Mouse (Mus musculus): ENCODE measurements around the gene Prpf6.

The Prpf6 gene

DNA sequence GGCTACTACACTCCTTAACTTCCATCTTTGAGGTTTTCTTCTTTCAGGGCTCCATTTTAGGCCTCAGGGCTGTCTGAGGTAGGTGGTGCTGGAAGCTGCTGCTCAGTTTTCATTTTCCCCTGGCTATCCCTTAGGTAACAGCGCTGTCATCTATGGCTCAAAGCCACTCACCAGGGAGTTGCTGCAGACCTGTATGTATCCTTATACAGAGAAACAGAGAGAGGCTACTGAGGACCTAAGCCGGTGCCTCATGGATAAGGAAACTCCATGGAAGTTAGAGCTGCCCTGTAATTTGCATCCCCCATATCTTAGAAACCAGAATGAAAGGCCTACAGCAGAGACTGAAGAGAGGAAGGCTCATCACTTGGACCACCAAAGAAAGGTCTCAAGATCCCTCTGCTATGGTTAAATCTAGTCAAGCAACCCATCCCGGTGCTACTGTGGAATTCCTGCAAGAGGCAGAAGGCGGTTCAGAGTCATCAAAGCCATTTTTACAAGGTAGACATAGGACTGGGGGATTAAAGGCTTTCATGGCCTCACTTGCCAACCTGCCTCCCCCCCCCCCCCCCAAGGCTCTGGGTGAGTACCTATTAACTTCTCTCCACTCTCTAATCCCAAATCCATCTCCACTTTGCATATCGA is 11.4 kb upstream of the Prpf6 start:
- no peak for DNase-seq

DNA sequence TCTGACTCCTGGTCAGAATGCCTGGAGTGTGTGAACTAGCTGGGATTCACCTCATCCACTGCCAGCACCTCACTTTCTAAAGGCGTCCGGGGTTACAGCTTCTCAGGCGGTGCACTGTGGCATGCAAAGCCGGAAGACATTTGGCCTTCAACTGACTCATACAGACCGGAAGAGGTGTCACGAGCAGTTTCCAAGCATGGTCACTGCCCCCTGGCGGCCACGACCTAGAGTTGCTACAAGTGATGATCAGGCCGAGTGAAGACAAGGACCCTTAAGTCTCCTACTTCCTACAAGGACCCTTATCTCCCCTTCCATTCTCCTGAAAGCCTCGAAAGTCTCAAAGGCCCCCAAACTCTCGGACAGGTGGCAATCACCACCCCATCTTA is 10.7 kb upstream of the Prpf6 start:
- peak; percentile 91 for DNase-seq

DNA sequence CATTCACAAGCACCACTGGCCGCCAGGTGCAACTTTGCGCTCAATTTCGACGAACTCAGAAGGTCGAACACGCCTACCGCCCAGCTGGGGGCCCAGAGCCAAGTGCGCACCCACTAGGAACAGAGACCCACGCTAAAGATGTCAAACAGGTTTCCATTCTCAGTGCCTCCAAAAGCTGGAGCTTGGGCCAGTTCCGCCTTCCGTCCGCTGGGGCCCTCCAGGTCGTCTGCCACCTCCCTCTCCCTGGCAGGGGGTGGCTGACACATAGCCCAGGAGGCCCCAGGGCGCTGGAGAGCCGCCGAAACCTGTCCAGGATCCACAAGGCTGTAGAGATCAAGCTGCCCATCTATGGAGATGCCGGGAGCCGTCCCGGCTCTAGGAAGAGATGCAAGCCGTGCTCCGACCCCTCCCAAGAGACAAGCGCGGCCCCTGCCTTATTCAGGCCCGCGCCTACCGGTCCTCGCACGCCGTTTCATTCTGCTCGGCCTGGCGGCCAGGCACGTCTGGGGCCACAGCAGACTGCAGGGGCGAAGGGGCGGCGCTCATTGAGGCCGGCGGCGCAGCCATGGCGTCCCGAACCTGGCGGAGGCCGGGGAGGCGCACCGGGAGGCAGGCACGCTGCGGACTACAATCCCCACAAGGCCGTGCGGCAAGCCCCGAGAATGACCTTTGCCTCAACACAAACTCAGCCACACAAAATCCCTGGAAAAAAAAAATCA is 10.1 kb upstream of the Prpf6 start:
- peak; percentile 90 for DNase-seq

DNA sequence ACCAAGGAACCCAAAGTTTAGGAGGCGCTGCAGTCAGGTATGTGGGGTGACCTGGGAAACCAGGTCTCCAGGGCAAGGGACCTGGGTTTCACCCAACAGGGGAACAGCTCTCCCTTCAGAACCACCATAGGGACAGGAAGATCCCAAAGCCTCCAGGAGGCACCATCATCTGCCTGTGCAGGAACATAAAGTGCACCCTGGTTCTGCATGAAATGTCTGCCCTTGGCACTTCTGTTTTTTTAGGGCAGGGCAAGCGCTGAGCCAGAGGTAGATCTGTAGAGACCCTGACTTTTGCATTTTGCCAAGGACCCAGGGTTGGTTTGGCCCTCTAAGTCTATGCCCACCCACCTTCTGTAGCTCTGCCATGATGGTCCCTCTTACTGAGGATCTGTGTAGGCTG is 9.3 kb upstream of the Prpf6 start:
- no peak for DNase-seq

DNA sequence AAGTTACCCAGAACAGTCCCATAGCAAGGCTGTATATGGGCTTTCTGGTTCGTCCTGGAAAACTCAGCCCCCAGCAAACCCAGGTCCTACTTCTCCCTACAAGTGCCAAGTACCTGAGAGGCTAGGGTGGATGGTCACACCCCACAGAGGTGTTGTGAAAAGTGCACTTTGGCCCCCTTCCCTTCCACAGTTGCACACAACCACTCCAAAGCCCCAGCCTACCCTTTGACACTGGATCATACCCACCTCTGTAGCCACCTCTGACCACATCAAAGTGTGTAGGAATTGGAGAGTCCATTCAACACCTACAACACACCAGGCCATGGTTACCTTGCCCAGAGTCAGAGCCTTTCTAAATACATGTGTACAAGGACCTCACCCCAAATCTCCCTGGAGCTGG is 8.7 kb upstream of the Prpf6 start:
- no peak for DNase-seq

DNA sequence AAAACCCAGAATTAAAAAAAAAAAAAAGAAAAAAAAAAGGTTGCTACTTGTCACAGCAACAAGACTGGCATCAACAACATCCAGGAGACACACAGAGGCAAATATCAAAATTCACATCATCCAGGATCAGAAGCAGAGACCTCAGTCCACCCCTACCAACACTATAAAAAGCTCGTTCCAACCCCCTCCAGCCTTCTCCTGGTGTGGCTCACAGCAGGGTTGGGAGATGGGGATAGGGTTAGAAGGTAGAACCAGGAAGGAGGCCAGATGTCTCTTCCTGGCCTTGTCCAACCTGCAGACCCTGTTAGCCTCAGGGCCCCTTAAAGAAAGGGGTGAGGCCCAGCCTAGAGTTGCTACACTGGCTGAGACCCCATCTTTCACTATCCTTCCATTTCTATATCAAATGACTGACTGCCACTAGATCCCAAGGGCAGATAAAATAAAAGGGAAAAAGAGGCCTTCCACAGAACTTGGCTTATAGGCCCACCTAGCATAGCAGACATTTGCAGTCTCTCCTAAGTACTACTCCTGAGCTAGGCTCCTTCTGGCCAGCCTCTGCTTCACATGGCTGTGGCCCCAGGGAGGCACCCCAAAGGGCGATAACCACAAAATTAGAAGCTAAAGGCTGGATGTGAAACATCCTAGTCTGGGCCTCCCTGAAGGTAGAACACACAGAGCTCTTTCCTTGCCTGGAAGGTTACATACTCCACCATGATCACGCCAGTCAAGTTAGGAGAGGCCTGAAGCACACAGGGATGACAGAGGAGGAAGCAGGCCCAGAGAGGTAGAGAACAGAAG is 8.0 kb upstream of the Prpf6 start:
- no peak for DNase-seq

DNA sequence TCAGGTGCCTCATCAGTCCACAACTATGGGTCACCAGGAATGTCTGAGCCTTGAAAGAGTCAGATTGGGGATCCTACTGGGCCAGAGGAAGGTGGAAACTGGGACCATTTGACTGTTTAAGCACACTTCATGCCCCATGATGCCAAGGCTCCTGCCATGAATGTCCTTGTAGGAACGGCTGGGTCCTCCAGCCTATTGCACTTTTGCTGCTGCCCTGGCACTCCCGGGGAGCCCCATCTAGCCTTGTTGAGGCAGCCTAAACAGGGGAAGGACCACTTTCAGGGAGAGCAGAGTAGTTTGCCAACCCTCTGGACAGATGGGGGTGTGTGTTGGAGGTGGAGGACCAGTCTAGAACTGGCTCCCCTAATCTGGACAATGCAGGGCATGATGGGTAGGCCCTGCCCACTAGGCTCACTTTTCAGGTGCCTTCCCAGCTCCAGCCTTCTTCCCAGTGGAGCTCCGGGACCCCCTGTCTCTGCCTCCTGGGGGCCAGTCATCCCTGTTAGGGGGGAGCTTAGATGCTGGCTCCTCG is 7.2 kb upstream of the Prpf6 start, which contains the start of gene Uckl1:
Gene Uckl1 (minus strand): TSS at position 482 of the 532 bp plus-strand sequence.
- DNase-seq = no peak

DNA sequence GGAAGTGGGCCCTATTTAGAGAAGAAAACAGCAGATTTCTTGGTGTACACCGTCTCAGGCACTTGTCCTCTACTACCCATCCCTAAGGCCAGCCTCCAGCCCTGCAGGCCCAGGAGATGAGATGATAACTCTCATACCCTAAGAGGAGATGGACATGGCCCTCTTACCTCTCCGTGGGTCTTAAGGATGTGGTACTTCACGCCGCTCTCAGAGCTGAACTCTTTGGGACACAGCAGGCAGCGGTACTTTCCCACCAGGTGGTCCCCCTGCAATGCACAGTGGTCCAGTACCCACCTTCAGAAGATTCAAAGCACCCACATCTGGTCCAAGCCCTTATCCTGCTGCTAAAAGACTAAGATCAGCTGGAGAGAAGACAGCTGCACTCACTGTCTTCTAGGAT is 6.2 kb upstream of the Prpf6 start:
- no peak for DNase-seq

DNA sequence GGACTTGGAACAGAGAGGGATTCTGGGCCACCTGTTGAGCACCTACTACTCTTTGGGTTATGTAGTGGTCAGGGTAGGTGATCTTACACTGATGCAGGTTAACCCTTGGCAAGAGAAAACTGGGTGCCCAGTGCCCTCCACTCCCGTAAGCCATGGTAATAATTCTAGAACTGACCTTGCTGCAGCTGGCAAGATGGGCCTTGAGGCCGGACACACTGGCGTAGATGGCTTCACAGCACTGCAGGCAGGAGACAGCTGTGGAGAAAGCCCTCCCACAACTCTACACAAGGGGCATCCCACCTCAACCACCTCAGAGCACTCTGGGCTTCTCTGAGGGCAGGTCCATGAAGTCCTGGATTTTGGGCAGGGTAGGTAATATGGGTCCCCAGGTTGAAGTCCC is 5.5 kb upstream of the Prpf6 start:
- no peak for DNase-seq

DNA sequence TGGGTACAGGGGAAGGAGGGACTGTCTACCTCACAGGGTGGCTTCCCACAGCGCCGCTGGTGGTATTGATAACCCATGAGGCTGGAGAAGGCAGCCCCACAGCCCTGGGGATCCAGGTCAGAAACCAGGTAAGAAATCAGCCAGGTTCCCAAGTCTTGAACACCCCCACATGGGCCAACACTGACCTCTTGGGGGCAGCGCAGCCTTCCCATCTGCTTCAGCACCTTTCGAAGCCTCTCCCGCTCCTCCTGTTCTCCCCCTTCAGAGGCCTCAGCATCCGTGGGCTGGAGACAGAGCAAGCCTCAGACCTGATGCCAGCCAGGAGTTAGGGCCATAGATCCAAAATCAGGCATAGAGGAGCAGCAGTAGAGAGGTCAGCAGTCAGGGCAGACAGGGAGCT is 3.9 kb upstream of the Prpf6 start:
- DNase-seq = no peak

DNA sequence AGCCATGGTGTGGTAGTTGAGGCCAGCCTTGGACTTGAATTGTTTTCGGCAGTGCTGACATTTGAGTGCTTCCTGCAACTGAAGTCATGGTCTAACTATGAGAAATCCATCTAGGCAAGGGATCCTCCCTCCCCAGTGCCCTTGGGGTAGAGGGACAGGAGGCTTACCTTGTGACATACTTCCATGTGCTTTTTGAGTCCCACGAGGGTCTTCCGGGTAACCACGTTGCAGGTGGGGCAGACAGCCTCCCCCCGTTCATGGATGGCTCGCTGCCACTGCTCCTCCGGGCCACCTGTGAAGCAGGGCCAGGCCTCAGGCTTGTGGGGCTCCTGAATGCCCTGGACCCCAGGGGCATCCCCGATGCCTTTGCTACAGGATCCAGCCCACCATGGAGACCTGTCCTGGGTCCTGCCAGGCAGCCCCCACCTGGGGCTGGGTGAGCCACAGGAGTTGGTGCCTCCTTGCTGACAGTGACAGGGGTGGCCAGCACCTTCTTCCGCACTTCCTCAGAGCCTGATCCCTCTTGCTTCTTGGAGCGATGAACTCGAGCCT is 3.4 kb upstream of the Prpf6 start:
- DNase-seq = no peak

DNA sequence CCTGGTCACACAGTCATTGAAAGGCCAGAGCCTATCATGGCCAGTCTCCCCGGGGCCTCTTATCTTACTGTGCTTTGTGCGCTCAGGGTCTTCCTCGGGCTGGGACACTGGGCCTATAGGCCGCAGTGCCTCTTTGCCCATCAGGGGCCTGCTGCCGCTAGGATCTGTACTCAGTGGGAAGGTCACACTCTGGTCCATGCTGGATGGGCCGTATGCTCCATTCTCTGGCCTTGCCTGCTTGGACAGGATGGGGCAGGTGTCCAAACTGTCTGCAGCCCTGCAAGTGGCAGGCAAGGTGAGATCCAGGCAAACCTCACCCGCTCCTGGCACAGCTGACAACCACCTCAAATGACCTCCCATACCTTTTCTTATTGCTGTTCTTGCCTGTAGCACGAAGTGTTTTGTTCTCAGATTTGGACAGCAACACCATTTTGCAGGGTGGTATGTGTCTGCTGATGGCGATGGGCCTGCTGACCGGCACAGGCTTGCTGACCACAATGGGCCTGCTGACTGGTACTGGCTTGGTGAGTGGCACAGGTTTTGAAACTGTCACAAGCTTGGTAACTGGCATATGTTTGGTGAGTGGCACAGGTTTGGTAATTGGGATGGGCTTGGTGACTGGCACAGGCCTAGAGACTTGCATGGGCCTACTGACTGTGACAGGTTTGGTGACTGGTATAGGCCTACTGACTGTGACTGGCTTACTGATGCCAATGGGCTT is 2.5 kb upstream of the Prpf6 start:
- no peak for DNase-seq

DNA sequence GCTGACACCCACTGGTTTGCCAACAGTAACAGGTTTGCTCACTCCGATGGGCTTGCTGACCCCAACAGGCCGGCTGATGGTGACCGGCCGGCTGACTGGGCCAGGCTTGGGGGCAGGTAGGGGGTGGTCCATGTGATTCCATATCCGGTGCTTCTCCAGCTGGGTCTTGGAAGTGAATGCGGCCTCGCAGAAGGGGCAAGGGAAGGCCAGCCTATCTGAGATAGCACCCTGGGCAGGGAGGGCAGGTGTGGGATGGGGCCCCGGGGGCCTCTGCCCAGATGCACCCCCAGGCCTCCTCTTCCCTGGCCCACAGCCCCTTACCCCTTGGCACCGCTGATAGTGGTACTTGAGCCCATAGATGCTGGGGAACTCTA is 1.9 kb upstream of the Prpf6 start:
- DNase-seq = no peak

DNA sequence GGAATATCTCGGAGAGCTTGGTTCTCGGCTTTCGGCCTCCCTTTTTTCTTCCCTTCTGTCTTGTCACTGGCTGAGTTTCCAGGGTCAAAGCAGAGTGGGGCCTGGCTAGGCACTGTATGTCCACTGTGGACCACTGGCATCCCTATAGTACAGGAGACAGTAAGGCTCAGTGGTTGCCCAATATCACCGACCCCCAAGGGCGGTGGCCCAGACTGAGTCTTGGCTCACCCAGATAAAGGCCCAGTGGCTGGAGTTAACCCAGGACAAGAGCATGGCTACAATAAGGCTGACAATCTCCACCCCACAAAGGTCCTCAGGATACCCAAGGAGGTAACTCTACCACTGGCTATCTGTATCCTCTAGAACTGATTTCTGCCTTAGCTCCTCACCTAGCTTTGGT is 1.2 kb upstream of the Prpf6 start:
- no peak for DNase-seq

DNA sequence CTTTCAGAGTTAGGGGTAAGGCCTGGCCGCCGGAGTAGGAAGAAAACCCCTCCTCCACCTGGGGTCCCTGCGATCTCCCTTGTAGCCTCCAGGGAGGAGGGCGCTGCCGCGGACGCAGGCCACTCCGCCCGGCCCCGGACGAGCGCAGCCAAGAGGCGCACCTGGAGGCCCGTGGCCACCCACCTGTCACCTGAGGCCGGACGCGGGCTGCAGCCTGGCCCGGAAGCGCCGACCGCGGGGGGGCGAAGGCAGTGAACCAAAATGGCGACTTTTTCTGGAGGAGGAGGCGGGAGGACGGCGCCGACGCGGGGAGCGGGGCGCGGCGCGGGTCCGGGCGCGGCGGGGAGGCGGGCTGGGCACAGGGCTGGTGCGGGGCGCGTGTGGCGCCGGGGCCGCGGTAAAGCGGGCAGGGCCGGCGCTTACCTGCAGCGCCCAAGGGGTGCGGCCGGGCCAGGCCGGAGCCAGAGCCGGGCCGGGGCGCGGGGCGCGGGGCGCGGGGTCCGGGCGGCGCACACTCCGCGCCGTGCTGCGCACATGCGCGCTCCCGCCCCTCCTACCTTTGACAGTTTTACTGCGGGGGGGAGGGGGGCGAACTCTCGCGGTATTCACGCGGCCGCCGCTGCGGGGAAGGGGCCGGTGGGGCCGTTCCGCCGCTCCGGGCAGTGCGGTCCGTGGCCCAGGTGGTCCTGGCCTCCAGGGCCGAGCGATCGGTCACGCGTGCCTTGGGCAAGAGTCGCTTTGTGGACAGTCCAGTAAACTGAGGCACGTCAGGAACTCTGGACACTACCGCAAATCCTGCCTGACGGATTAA is 768 bp downstream of the Prpf6 start, which contains the start of gene Zfp512b:
Gene Zfp512b (minus strand): TSS at position 573 of the 811 bp plus-strand sequence.
- DNase-seq = peak; percentile 89

DNA sequence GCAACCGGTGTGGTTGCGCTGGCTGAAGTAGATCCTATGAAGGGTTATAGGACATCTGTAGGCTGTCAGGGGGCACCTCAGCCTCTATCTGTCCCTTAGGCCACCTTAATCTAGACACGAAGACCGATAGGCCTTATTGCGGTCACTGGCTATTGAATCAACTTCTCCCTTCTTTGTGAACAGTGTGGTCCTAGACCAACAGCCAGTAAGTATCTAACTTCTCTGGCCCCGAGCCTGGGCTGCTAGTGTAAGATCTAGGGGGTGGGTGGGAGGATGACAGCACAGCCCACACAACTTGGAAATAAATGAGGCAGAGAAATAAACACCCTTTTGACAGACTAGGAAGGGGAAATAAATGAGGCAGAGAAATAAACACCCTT is 1.4 kb downstream of the Prpf6 start:
- no peak for DNase-seq

DNA sequence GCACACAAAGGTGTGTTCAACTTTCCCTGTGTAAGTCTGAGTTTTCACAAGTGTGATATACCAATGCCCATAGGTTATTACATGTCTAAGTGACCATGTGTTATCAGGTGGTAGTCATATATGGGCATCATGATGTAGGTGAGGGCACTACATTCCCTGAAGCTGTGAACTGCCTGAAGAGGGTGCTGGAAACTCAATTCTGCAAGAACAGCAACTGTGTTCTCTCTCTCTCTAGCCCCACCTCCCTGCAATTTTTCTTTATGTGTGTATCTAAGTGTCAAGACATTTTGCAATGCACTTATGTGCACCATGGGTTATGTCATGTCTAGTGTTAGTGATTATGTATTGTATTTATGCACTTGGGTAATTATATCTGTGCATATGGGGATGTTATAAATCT is 2.3 kb downstream of the Prpf6 start:
- no peak for DNase-seq

DNA sequence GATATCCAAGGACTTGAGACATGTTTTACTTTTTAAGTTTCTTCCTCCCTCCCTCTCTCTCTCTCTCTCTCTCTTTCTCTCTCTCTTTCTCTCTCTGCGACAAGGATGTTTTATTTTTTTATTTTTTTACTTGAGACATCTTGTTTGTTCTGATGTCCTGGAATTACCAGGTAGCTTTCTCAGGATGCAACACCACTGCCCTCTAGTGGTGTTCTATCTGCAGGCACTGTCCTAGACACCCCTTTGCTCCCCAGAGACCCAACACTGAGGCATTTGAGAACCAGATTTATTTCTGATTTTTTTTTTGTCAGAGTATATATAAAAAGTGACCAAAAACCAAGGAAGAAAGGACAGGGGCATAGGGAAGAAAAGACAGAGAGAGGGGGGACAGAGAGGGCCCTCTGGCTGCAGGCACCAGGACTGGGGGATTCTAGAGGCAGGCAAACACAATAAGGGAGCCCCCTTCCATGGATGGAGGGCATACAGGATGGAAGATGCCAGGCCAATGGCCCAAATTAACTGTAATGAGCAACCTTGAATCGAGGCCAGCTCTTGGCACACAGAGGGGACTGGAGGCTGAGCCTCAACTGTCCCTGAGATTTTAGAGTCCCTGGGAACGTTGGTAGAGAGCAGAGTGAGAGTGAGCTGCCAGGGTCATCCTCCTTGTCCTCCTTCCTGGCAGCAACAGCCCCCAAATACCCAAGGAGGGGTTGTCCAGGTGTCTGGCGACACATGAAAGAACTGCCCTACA is 3.5 kb downstream of the Prpf6 start:
- peak; percentile 65 for DNase-seq

DNA sequence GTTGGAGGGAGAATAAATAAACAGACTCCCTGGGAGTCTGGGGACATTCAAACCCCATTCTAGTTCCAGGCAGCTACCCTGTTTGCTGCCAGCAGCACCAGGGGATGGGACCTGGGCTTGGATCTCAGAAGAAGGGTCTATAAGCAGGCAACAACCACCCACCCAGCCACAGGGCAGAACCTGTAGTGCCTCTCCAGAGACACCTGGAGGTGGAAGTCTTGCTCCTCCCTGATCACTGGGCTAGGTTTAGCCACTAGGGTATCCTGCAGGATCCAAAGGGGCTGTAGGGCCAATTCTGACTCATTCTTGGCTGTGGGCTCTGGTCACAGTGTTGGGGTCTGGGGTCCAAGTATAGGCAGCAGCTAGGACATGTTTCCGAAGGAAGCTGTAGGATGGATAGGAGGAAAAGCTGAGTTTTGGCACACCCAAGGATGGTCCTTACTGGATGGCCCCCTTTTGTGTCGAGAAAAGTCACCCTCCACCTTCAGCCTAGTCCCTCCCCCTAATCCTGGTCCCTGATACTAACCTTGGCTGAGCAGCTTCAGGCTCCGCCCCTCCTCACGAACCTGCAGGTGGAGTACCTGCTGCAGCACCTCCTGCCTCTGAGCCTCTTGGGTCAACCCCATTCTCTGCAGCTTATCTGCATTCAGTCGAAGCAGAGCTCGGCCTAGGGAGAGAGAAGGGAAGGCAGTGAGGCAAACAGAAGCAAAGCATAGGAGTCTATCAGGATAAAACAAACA is 4.7 kb downstream of the Prpf6 start:
- no peak for DNase-seq

DNA sequence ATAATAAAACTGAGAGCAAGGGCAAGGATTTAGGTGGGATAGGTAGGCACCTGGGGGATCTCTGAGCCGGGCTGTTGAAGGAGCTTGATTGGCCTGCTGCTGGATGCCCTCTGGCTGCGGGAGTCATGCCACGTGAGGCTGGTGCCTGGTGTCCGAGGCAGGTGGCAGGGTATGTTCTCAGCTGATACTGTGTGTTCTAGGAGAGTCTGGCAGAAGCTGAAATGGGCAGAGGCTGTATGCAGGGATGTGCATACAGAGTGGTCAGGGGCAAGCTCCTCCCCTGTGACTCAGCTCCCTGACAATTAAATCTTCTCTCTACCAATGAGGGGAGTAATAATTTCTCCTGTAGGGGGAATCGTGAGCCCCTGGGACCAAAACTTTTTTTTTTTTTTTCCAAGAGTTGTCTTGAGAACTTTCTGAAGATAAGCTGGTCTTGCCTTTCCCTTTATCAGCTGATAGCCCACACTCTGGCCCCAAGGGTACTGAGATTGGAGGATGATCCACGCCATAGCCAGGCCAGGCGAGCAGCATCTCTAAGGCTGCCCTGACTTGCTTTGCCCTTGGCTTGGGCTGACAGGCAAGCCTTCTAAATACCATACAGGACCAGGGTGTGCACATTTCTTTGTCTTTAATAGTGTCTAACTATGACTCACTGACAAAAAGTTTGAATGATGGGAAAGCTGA is 5.9 kb downstream of the Prpf6 start:
- peak; percentile 22 for DNase-seq

Data from embryo, embryonic 11 days (tissue).